Mouse (Mus musculus) hindbrain, embryonic 11.5 days (tissue): ENCODE results near the gene Tmod2. TPM values are rescaled to one million over a fixed set of nuclear protein-coding genes. Genes with fewer than 3 reads are reported as not detected.
"Not testable (repeated sequence)": the region's sequence is repeated elsewhere in the genome, so short reads cannot be mapped to it uniquely, and the experiment has no call there.

ENCODE experiments used
- ATAC-seq: fragments of 200-750 bp; cut with Nextera tagmentation; 2 replicates; pipeline ENCODE4 v1.8.0; 2017; ENCODE audit warnings: mild to moderate bottlenecking, moderate TSS enrichment, moderate library complexity; ENCODE audit not compliant: low FRiP score
- DNase-seq: peaks from one replicate; pipeline ENCODE4 v3.0.0-alpha.2; 2015; ENCODE audit warnings: low spot score
- H3K27ac ChIP-seq: fragments of 300-500 bp; sonication (generic); 2 replicates; pipeline ENCODE4 v1.5.1; 2014; ENCODE audit warnings: mild to moderate bottlenecking, low read depth, low read length
- H3K27me3 ChIP-seq: fragments of 300-500 bp; sonication (generic); 2 replicates; pipeline ENCODE4 v1.6.1; 2014; ENCODE audit warnings: mild to moderate bottlenecking, low read length, moderate library complexity, mixed read lengths; ENCODE audit not compliant: control insufficient read depth, insufficient read depth
- H3K36me3 ChIP-seq: fragments of 300-500 bp; sonication (generic); 2 replicates; pipeline ENCODE4 v1.6.1; 2014; ENCODE audit warnings: mild to moderate bottlenecking, low read length, moderate library complexity, mixed read lengths; ENCODE audit not compliant: control insufficient read depth, insufficient read depth
- H3K4me1 ChIP-seq: fragments of 300-500 bp; sonication (generic); replicated peaks from 2 replicates; pipeline ENCODE4 v1.6.1; 2014; ENCODE audit warnings: low read length, mixed read lengths; ENCODE audit not compliant: control insufficient read depth, insufficient read depth
- H3K4me2 ChIP-seq: fragments of 300-500 bp; sonication (generic); replicated peaks from 2 replicates; pipeline ENCODE4 v1.6.1; 2014; ENCODE audit warnings: mild to moderate bottlenecking, low read depth, low read length
- H3K4me3 ChIP-seq: fragments of 300-500 bp; sonication (generic); 2 replicates; pipeline ENCODE4 v1.5.1; 2014; ENCODE audit warnings: low read depth, low read length
- H3K9ac ChIP-seq: fragments of 300-500 bp; sonication (generic); 2 replicates; pipeline ENCODE4 v1.6.1; 2014; ENCODE audit warnings: low read depth, low read length
- H3K9me3 ChIP-seq: fragments of 300-500 bp; sonication (generic); 2 replicates; pipeline ENCODE4 v1.6.1; 2016; ENCODE audit warnings: low read length; ENCODE audit not compliant: control insufficient read depth
- WGBS: fragments of 180-500 bp; shearing (Covaris S2); extraction: QIAGEN DNeasy Blood & Tissue Kit; methylation state at CpG from one replicate; pipeline ENCODE4 v1.1.7; 2014; 5-methylcytosine and 5-hydroxymethylcytosine counted together
- polyA plus RNA-seq: library from polyadenylated mRNA; unstranded; fragments of >200 nt; fragmentation: Nextera tagmentation; extraction: Ambion mirVana; gene quantifications from 2 replicates; pipeline ENCODE4 v1.2.1, GENCODE M21; 2014

Tmod2 gene
- polyA plus RNA-seq, 1 experiment from 2014 or later: 75.7 TPM

GRCm38 (mm10) chr9:75549010-75549409, 62.1 kb downstream of the Tmod2 start:
- no peak overlapping the region for H3K27ac ChIP-seq
- no peaks in the 10 kb centered on the region for H3K27me3 ChIP-seq
- no peak overlapping the region for H3K4me2 ChIP-seq
- ATAC-seq (no peak), DNase-seq (no peak)
- no peaks in the 10 kb centered on the region for H3K4me1 ChIP-seq
- no peak overlapping the region for H3K9ac ChIP-seq
- H3K36me3 ChIP-seq: no peaks in the 10 kb centered on the region
- WGBS: 78% methylated on average over 8 of the region's 8 CpGs
- no peak overlapping the region for H3K4me3 ChIP-seq
- no peaks in the 10 kb centered on the region; the same call in 1 of the 2 replicates for H3K9me3 ChIP-seq

GRCm38 (mm10) chr9:75546885-75547553, 64.1 kb downstream of the Tmod2 start:
- Histone ChIP-seq H3K27ac (no peak overlapping the region), H3K36me3 (no peaks in the 10 kb centered on the region), H3K9me3 (no peaks in the 10 kb centered on the region; the same call in 1 of the 2 replicates), H3K4me2 (no peak overlapping the region), H3K9ac (no peak overlapping the region), H3K4me3 (no peak overlapping the region), H3K4me1 (no peaks in the 10 kb centered on the region), H3K27me3 (no peaks in the 10 kb centered on the region)
- no peak for ATAC-seq
- no peak for DNase-seq
- 85% methylated on average over 12 of the region's 12 CpGs for WGBS

DNA sequence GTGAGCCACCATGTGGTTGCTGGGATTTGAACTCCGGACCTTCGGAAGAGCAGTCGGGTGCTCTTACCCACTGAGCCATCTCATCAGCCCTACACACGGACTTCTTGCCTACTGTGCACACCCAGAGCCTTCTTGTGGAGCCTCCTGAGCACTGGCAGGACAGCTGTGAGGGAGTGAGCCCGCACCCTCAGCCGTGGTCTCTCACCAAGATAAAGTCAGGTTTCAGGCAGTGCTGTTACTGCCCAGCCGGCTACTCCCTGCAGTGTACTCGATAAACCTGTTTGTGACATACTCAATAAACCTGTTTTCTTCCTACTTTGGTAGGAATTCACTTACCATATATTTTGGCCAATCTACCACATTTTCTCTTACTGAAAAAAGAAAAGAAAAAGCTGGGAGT, 65.6 kb downstream of the Tmod2 start:
- H3K4me1 ChIP-seq: no peaks in the 10 kb centered on the region
- no peak overlapping the region for H3K27ac ChIP-seq
- no peak overlapping the region for H3K9ac ChIP-seq
- no peak for ATAC-seq
- H3K36me3 ChIP-seq: no peaks in the 10 kb centered on the region
- no peaks in the 10 kb centered on the region for H3K27me3 ChIP-seq
- H3K4me3 ChIP-seq: no peak overlapping the region
- 85% methylated on average over 7 of the region's 8 CpGs for WGBS
- no peak for DNase-seq
- H3K4me2 ChIP-seq: no peak overlapping the region
- H3K9me3 ChIP-seq: no peaks in the 10 kb centered on the region

DNA sequence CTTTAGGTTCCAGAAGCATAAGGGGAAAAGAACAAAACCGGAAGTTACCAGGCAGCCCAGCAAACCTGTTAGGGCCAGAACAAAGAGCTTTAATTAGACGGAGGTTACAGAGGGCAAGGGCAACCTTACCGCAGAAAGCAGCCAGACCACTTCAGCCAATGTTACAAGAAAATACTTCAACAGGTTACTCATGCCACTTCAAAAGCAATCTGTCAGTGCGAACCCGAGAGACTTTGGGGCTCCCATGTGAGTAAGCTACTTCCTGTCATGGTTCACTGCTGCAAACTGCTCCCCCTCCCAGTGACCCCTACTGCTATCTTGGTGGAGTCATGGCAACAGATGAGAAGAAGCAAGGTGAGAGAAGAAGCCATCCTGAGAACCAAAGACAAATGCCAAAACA, 69.6 kb downstream of the Tmod2 start:
- DNase-seq: no peak
- no peak for ATAC-seq
- Histone ChIP-seq H3K9ac (no peak overlapping the region), H3K9me3 (no peaks in the 10 kb centered on the region), H3K4me2 (no peak overlapping the region), H3K27me3 (no peaks in the 10 kb centered on the region), H3K4me3 (no peak overlapping the region), H3K4me1 (no peaks in the 10 kb centered on the region), H3K36me3 (no peaks in the 10 kb centered on the region), H3K27ac (no peak overlapping the region)
- WGBS: 47% methylated on average over 5 of the region's 5 CpGs

DNA sequence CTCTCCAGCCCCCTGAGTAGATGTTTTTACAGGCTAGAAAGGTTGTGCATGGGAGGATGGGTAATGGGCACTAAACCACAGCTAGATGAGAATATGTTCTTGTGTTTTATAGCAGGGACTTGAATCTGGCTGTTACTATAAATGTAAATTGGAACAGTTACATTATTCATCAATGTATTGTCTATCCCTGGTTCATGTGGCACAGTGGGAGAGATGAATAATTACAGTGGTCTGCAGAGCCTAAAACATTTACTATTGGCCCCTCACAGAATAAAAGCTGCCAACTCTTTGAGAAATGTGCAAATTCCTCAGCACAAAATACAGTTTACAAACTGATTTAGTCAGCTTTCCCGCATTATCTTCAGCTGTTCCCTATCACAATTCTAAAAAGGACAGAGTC, 74.7 kb downstream of the Tmod2 start:
- 88% methylated on average over 1 of the region's 1 CpGs for WGBS
- no peak overlapping the region for H3K27ac ChIP-seq
- no peaks in the 10 kb centered on the region for H3K4me1 ChIP-seq
- H3K9me3 ChIP-seq: no peaks in the 10 kb centered on the region
- DNase-seq (no peak), ATAC-seq (no peak)
- no peaks in the 10 kb centered on the region for H3K36me3 ChIP-seq
- no peak overlapping the region for H3K9ac ChIP-seq
- H3K27me3 ChIP-seq: no peaks in the 10 kb centered on the region
- H3K4me3 ChIP-seq: no peak overlapping the region
- no peak overlapping the region for H3K4me2 ChIP-seq

DNA sequence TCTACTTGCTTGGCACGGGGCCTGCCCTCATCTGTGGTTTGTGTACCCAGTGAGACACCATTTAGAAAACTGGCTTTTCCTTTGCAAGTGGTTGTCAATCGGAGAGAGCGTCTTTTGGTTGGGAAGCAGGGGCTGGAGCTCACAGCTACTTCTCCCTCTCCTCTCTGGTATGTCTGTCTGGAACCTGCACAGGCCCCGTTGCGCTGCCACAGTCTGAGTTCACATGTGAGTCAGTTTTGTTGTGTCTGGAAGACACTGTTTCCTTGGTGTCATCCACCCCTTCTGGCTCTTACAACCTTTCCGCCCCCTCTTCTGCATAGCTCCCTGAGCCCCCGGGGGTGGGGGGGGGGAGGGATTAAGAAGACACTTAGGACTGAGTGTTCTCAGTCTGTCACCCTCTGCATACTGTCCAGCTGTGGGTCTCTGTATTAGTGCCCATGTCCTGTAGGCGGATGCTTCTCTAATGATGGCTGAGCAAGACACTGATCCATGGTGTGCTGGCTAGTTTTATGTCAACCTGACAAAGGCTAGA, 76.6 kb downstream of the Tmod2 start:
- no peak for DNase-seq
- Histone ChIP-seq H3K4me1 (no peaks in the 10 kb centered on the region), H3K36me3 (no peaks in the 10 kb centered on the region), H3K27me3 (no peaks in the 10 kb centered on the region), H3K9ac (no peak overlapping the region), H3K27ac (no peak overlapping the region), H3K9me3 (no peaks in the 10 kb centered on the region), H3K4me2 (no peak overlapping the region), H3K4me3 (no peak overlapping the region)
- 90% methylated on average over 8 of the region's 8 CpGs for WGBS
- ATAC-seq: no peak

DNA sequence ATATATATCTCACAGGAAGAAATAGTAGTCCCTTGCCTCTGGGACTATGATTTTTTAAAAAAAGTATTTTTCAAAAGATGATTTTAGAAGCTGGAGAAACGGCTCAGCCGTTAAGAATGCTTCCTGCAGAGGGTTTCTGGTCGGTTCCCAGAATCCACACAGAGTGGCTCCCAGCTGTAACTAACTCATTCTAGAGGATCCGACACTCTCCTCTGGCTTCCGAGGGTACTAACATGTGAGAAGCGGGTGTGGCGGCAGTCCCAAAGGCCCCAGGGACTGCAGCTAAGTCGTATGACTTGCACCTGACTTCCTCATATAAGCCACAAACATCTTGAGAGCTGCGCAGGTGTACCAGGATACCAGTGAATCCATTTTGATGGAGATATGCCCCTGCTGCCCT, 78.1 kb downstream of the Tmod2 start:
- not testable (repeated sequence) for H3K4me3 ChIP-seq, H3K27ac ChIP-seq, H3K27me3 ChIP-seq, H3K4me1 ChIP-seq, H3K4me2 ChIP-seq, DNase-seq, H3K36me3 ChIP-seq, H3K9ac ChIP-seq, H3K9me3 ChIP-seq, ATAC-seq
- 80% methylated on average over 8 of the region's 9 CpGs for WGBS

DNA sequence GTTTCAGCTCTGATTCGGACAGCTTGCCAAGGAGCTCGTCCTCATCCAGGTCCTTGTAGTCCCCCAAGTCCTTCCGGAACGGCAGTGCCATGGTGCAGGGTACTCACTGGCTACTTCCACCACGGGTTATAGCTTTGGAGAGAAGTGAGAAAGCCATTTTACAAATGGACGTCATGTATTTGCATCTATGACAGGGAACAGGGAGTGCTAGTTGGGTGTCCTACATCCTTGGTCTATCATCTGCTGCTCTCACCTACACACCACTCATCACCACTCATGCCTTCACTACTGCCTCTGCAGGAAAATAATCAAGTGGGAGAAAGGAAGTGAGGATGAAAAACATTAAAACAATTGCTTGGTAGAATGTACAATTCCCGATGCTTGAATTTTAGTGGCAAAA, 78.7 kb downstream of the Tmod2 start:
- Histone ChIP-seq H3K36me3 (no peaks in the 10 kb centered on the region), H3K4me2 (no peak overlapping the region), H3K4me3 (no peak overlapping the region), H3K9ac (no peak overlapping the region), H3K27me3 (no peaks in the 10 kb centered on the region), H3K27ac (no peak overlapping the region), H3K4me1 (no peaks in the 10 kb centered on the region), H3K9me3 (no peaks in the 10 kb centered on the region)
- ATAC-seq (no peak), DNase-seq (no peak)
- WGBS: 92% methylated on average over 7 of the region's 7 CpGs

GRCm38 (mm10) chr9:75529358-75529757, 81.8 kb downstream of the Tmod2 start:
- WGBS: 90% methylated on average over 5 of the region's 5 CpGs
- Histone ChIP-seq H3K4me1 (no peaks in the 10 kb centered on the region), H3K9ac (no peak overlapping the region), H3K4me3 (no peak overlapping the region), H3K4me2 (no peak overlapping the region), H3K9me3 (no peaks in the 10 kb centered on the region), H3K27ac (no peak overlapping the region), H3K36me3 (no peaks in the 10 kb centered on the region), H3K27me3 (no peaks in the 10 kb centered on the region)
- DNase-seq (no peak), ATAC-seq (no peak)
